Mouse (Mus musculus): ENCODE data around the gene Cdx4. TPM values are rescaled to one million over a fixed set of nuclear protein-coding genes. Genes with fewer than 3 reads are reported as not detected.

The Cdx4 gene
- polyA plus RNA-seq, 1 experiment from 2014 or later = not detected

GRCm38 (mm10) chrX:103368650-103369049 lies 47.5 kb downstream of the Cdx4 start:
- no peak for ATAC-seq (ENCODE audit: low FRiP score, low TSS enrichment)
- WGBS = 77% methylated on average over 3 of the region's 3 CpGs
- no peaks in the 10 kb centered on the region for H3K4me1 ChIP-seq (replicated peaks; ENCODE audit: control insufficient read depth, insufficient read depth)
- TF ChIP-seq CTCF (IDR thresholded peaks at IDR 0.05; ENCODE audit: low read depth) (no peak), EP300 (optimal IDR thresholded peaks at IDR 0.05) (no peak)
- H3K27ac ChIP-seq (replicated peaks) = no peak overlapping the region
- H3K27me3 ChIP-seq (ENCODE audit: control insufficient read depth, insufficient read depth, low read length) = no peaks in the 10 kb centered on the region
- no peaks in the 10 kb centered on the region for H3K36me3 ChIP-seq (ENCODE audit: control insufficient read depth, insufficient read depth, low read length)
- no peak overlapping the region for H3K9ac ChIP-seq (ENCODE audit: low read length)
- H3K4me2 ChIP-seq (replicated peaks; ENCODE audit: low read depth) = no peak overlapping the region
- H3K4me3 ChIP-seq (ENCODE audit: low read depth, low read length) = no peak overlapping the region
- DNase-seq (ENCODE audit: low spot score) = no peak
- no peaks in the 10 kb centered on the region for H3K9me3 ChIP-seq (ENCODE audit: control insufficient read depth, low read length)

- Histone ChIP-seq H3K4me3 (ENCODE audit: low read depth, low read length) (no peak overlapping the region), H3K4me1 (replicated peaks; ENCODE audit: control insufficient read depth, insufficient read depth) (no peaks in the 10 kb centered on the region), H3K27ac (replicated peaks) (no peak overlapping the region), H3K9ac (ENCODE audit: low read length) (no peak overlapping the region), H3K27me3 (ENCODE audit: control insufficient read depth, insufficient read depth, low read length) (no peaks in the 10 kb centered on the region), H3K36me3 (ENCODE audit: control insufficient read depth, insufficient read depth, low read length) (no peaks in the 10 kb centered on the region), H3K4me2 (replicated peaks; ENCODE audit: low read depth) (no peak overlapping the region), H3K9me3 (ENCODE audit: control insufficient read depth, low read length) (no peaks in the 10 kb centered on the region)
- ATAC-seq (ENCODE audit: low FRiP score, low TSS enrichment) (no peak), DNase-seq (ENCODE audit: low spot score) (no peak)
- WGBS = 54% methylated on average over 2 of the region's 2 CpGs
- no peak for TF ChIP-seq EP300 (optimal IDR thresholded peaks at IDR 0.05)
- peak; percentile 51 for TF ChIP-seq CTCF (IDR thresholded peaks at IDR 0.05; ENCODE audit: low read depth)
Measured at GRCm38 (mm10) chrX:103371221-103371620, 50.0 kb downstream of the Cdx4 start.

DNA sequence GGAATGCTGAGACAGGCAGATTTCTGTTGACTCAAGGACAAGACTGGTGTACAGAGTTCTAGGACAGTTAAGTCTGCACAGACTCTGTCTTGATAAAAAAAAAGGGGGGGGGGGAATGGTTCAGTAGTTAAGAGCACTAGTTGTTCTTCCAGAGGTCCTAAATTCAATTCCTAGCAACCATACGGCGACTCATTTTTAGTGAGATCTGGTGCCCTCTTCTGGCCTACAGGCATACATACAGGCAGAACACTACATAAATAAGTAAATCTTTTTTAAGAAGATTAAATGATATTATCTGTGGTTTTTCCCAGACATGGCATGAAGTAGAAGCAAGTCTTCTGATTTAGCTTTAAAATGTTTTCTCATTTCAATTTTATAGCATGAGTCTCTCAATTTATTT lies 50.4 kb downstream of the Cdx4 start:
- Histone ChIP-seq H3K36me3 (ENCODE audit: control insufficient read depth, insufficient read depth, low read length) (no peaks in the 10 kb centered on the region), H3K9me3 (ENCODE audit: control insufficient read depth, low read length) (no peaks in the 10 kb centered on the region), H3K4me2 (replicated peaks; ENCODE audit: low read depth) (no peak overlapping the region), H3K4me3 (ENCODE audit: low read depth, low read length) (no peak overlapping the region), H3K27ac (replicated peaks) (no peak overlapping the region), H3K9ac (ENCODE audit: low read length) (no peak overlapping the region), H3K4me1 (replicated peaks; ENCODE audit: control insufficient read depth, insufficient read depth) (no peaks in the 10 kb centered on the region), H3K27me3 (ENCODE audit: control insufficient read depth, insufficient read depth, low read length) (no peaks in the 10 kb centered on the region)
- TF ChIP-seq CTCF (IDR thresholded peaks at IDR 0.05; ENCODE audit: low read depth) (peak; percentile 66), EP300 (optimal IDR thresholded peaks at IDR 0.05) (no peak)
- ATAC-seq (ENCODE audit: low FRiP score, low TSS enrichment) (no peak), DNase-seq (ENCODE audit: low spot score) (no peak)
- WGBS = 41% methylated on average over 2 of the region's 2 CpGs

- no peak overlapping the region for H3K9ac ChIP-seq (ENCODE audit: low read length)
- H3K4me3 ChIP-seq (ENCODE audit: low read depth, low read length) = no peak overlapping the region
- DNase-seq (ENCODE audit: low spot score) (peak; percentile 13), ATAC-seq (ENCODE audit: low FRiP score, low TSS enrichment) (no peak)
- no peaks in the 10 kb centered on the region for H3K9me3 ChIP-seq (ENCODE audit: control insufficient read depth, low read length)
- H3K36me3 ChIP-seq (ENCODE audit: control insufficient read depth, insufficient read depth, low read length) = no peaks in the 10 kb centered on the region
- H3K27ac ChIP-seq (replicated peaks) = no peak overlapping the region
- no peak for TF ChIP-seq EP300 (optimal IDR thresholded peaks at IDR 0.05)
- TF ChIP-seq CTCF (IDR thresholded peaks at IDR 0.05; ENCODE audit: low read depth) = peak; percentile 63
- no peaks in the 10 kb centered on the region for H3K4me1 ChIP-seq (replicated peaks; ENCODE audit: control insufficient read depth, insufficient read depth)
- H3K4me2 ChIP-seq (replicated peaks; ENCODE audit: low read depth) = no peak overlapping the region
- 56% methylated on average over 5 of the region's 5 CpGs for WGBS
- H3K27me3 ChIP-seq (ENCODE audit: control insufficient read depth, insufficient read depth, low read length) = no peaks in the 10 kb centered on the region
Measured at GRCm38 (mm10) chrX:103374250-103374649, 53.1 kb downstream of the Cdx4 start.

Other genes starting within 250 kb of the Cdx4 start
- 1.4 TPM in 2 replicates for gene Nap1l2, start 134.8 kb upstream of the Cdx4 start, polyA plus RNA-seq (2015; fragmentation: Nextera tagmentation; extraction: Ambion mirVana)
- 0.92 and 1.0 TPM in 2 replicates for gene Chic1, start 35.1 kb downstream of the Cdx4 start, polyA plus RNA-seq (2015; fragmentation: Nextera tagmentation; extraction: Ambion mirVana)
- gene Tsx, start 93.1 kb downstream of the Cdx4 start, polyA plus RNA-seq (2015; fragmentation: Nextera tagmentation; extraction: Ambion mirVana) = not detected in 2 replicates
- gene Gm26992, start 100.6 kb downstream of the Cdx4 start, polyA plus RNA-seq (2015; fragmentation: Nextera tagmentation; extraction: Ambion mirVana) = not detected in 2 replicates